Mouse (Mus musculus) heart, embryonic 10.5 days (tissue): ENCODE results near the gene Atp5b. TPM values are rescaled to one million over a fixed set of nuclear protein-coding genes. Genes with fewer than 3 reads are reported as not detected.

Experiments used
- DNase-seq: peaks from one replicate; pipeline ENCODE4 v3.0.0-alpha.2; 2017; ENCODE audit warnings: low spot score
- H3K27ac ChIP-seq: fragments of 300-500 bp; sonication (generic); 2 replicates; pipeline ENCODE4 v1.5.1; 2016; ENCODE audit warnings: mild to moderate bottlenecking
- H3K27me3 ChIP-seq: fragments of 300-500 bp; sonication (generic); 2 replicates; pipeline ENCODE4 v1.6.1; 2016; ENCODE audit warnings: mild to moderate bottlenecking; ENCODE audit not compliant: poor library complexity, insufficient read depth, severe bottlenecking
- H3K36me3 ChIP-seq: fragments of 300-500 bp; sonication (generic); 2 replicates; pipeline ENCODE4 v1.6.1; 2016; ENCODE audit warnings: mild to moderate bottlenecking, moderate library complexity
- H3K4me1 ChIP-seq: fragments of 300-500 bp; sonication (generic); 2 replicates; pipeline ENCODE4 v1.6.1; 2016; ENCODE audit warnings: mild to moderate bottlenecking
- H3K4me3 ChIP-seq: fragments of 300-500 bp; sonication (generic); 2 replicates; pipeline ENCODE4 v1.5.1; 2016; ENCODE audit warnings: mild to moderate bottlenecking, moderate library complexity
- H3K9me3 ChIP-seq: fragments of 300-500 bp; sonication (generic); 2 replicates; pipeline ENCODE4 v1.6.1; 2016; ENCODE audit warnings: mild to moderate bottlenecking, moderate library complexity
- whole genome bisulfite sequencing: fragments of 180-500 bp; shearing (Covaris S2); methylation state at CpG from one replicate; pipeline ENCODE4 v1.1.7; 2016; 5-methylcytosine and 5-hydroxymethylcytosine counted together
- polyA plus RNA-seq: library from polyadenylated mRNA; unstranded; fragments of >200 nt; fragmentation: Nextera tagmentation; extraction: Ambion mirVana; gene quantifications from 2 replicates; pipeline ENCODE4 v1.2.1, GENCODE M21; 2016

The Atp5b gene
- 3,536 and 4,735 TPM in 2 replicates for polyA plus RNA-seq

GRCm38 (mm10) chr10:128082880-128083421 is at the start of gene Atp5b:
Gene Atp5b, plus strand, starts transcription at chr10:128083273.
- DNase-seq = peak; percentile 98
- Histone ChIP-seq H3K27me3 (no peaks in the 10 kb centered on the region), H3K36me3 (peaks cover 45% of the 10 kb centered on the region), H3K27ac (peak within 1 kb of the TSS; percentile 100), H3K4me3 (peak within 1 kb of the TSS; percentile 98), H3K9me3 (no peaks in the 10 kb centered on the region), H3K4me1 (peaks cover 14% of the 10 kb centered on the region; the same call in 1 of the 2 replicates)
- WGBS = under 1% methylated on average over 34 of the region's 34 CpGs

- Histone ChIP-seq H3K36me3 (peaks cover 44% of the 10 kb centered on the region), H3K4me3 (peak overlapping the region; percentile 92), H3K4me1 (peaks cover 49% of the 10 kb centered on the region), H3K27ac (peak overlapping the region; percentile 98), H3K27me3 (0 out of 2 replicates have a peak, but pooled peaks cover 5% of the 10 kb centered on the region), H3K9me3 (no peaks in the 10 kb centered on the region)
- 2% methylated on average over 10 of the region's 10 CpGs for WGBS
- DNase-seq = peak; percentile 84
Measured at GRCm38 (mm10) chr10:128036746-128037425, 46.2 kb upstream of the Atp5b start.

- peaks cover 59% of the 10 kb centered on the region for H3K4me1 ChIP-seq
- DNase-seq = no peak
Measured at GRCm38 (mm10) chr10:128037921-128038320, 45.2 kb upstream of the Atp5b start.

GRCm38 (mm10) chr10:128039167-128039566 is 43.9 kb upstream of the Atp5b start:
- no peaks in the 10 kb centered on the region for H3K9me3 ChIP-seq
- H3K27me3 ChIP-seq = no peaks in the 10 kb centered on the region
- peaks cover 67% of the 10 kb centered on the region for H3K36me3 ChIP-seq
- DNase-seq = no peak
- H3K27ac ChIP-seq = no peak overlapping the region
- 46% methylated on average over 5 of the region's 5 CpGs for WGBS
- H3K4me1 ChIP-seq = peaks cover 71% of the 10 kb centered on the region
- H3K4me3 ChIP-seq = peak overlapping the region; percentile 9; the same call in 1 of the 2 replicates

More at GRCm38 (mm10) chr10:128037921-128038320, 45.2 kb upstream of the Atp5b start:
- Histone ChIP-seq H3K4me3 (peak overlapping the region; percentile 92), H3K36me3 (peaks cover 55% of the 10 kb centered on the region), H3K27ac (0 out of 2 replicates have a peak overlapping the region, but pooled peaks have one; percentile 10), H3K9me3 (no peaks in the 10 kb centered on the region), H3K27me3 (0 out of 2 replicates have a peak, but pooled peaks cover under 1% of the 10 kb centered on the region)
- WGBS = 84% methylated on average over 3 of the region's 3 CpGs

GRCm38 (mm10) chr10:128039858-128040257 is 43.2 kb upstream of the Atp5b start:
- Histone ChIP-seq H3K9me3 (no peaks in the 10 kb centered on the region), H3K4me1 (peaks cover 76% of the 10 kb centered on the region), H3K36me3 (peaks cover 74% of the 10 kb centered on the region), H3K27ac (no peak overlapping the region), H3K27me3 (no peaks in the 10 kb centered on the region), H3K4me3 (no peak overlapping the region)
- DNase-seq = no peak
- 81% methylated on average over 3 of the region's 3 CpGs for WGBS

GRCm38 (mm10) chr10:128040293-128040692 is 42.8 kb upstream of the Atp5b start:
- no peak for DNase-seq
- H3K4me1 ChIP-seq = peaks cover 78% of the 10 kb centered on the region
- no peak overlapping the region for H3K4me3 ChIP-seq
- no peaks in the 10 kb centered on the region for H3K27me3 ChIP-seq
- H3K9me3 ChIP-seq = no peaks in the 10 kb centered on the region
- no peak overlapping the region for H3K27ac ChIP-seq
- H3K36me3 ChIP-seq = peaks cover 79% of the 10 kb centered on the region
- WGBS = 82% methylated on average over 5 of the region's 5 CpGs

GRCm38 (mm10) chr10:128041636-128042035 is 41.4 kb upstream of the Atp5b start:
- Histone ChIP-seq H3K27me3 (no peaks in the 10 kb centered on the region), H3K4me3 (no peak overlapping the region), H3K27ac (no peak overlapping the region), H3K9me3 (no peaks in the 10 kb centered on the region), H3K4me1 (peaks cover 78% of the 10 kb centered on the region), H3K36me3 (peaks cover 92% of the 10 kb centered on the region)
- DNase-seq = no peak
- 86% methylated on average over 4 of the region's 4 CpGs for whole genome bisulfite sequencing

- no peak overlapping the region for H3K4me3 ChIP-seq
- peaks cover 73% of the 10 kb centered on the region for H3K4me1 ChIP-seq
- no peaks in the 10 kb centered on the region for H3K27me3 ChIP-seq
- DNase-seq = no peak
- 92% methylated on average over 3 of the region's 3 CpGs for WGBS
- no peaks in the 10 kb centered on the region for H3K9me3 ChIP-seq
- H3K27ac ChIP-seq = peak overlapping the region; percentile 59; the same call in 1 of the 2 replicates
- H3K36me3 ChIP-seq = peaks cover 95% of the 10 kb centered on the region
Measured at GRCm38 (mm10) chr10:128042466-128042865, 40.6 kb upstream of the Atp5b start.

GRCm38 (mm10) chr10:128043041-128043835 is 39.8 kb upstream of the Atp5b start:
- H3K27me3 ChIP-seq = no peaks in the 10 kb centered on the region
- peaks cover 98% of the 10 kb centered on the region for H3K36me3 ChIP-seq
- peak overlapping the region; percentile 25; the same call in 1 of the 2 replicates for H3K4me3 ChIP-seq
- H3K4me1 ChIP-seq = peaks cover 66% of the 10 kb centered on the region
- H3K27ac ChIP-seq = peak overlapping the region; percentile 59; the same call in 1 of the 2 replicates
- 63% methylated on average over 3 of the region's 3 CpGs for WGBS
- DNase-seq = no peak
- no peaks in the 10 kb centered on the region for H3K9me3 ChIP-seq

- H3K9me3 ChIP-seq = no peaks in the 10 kb centered on the region
- DNase-seq = no peak
- peaks cover 19% of the 10 kb centered on the region for H3K4me1 ChIP-seq
- 97% methylated on average over 8 of the region's 8 CpGs for WGBS
- peaks cover 83% of the 10 kb centered on the region for H3K36me3 ChIP-seq
- no peaks in the 10 kb centered on the region for H3K27me3 ChIP-seq
- no peak overlapping the region for H3K4me3 ChIP-seq
- H3K27ac ChIP-seq = no peak overlapping the region
Measured at GRCm38 (mm10) chr10:128048157-128048556, 34.9 kb upstream of the Atp5b start.

- no peaks in the 10 kb centered on the region for H3K27me3 ChIP-seq
- no peak for DNase-seq
- peaks cover 68% of the 10 kb centered on the region for H3K36me3 ChIP-seq
- H3K4me3 ChIP-seq = no peak overlapping the region
- peaks cover 3% of the 10 kb centered on the region for H3K4me1 ChIP-seq
- no peak overlapping the region for H3K27ac ChIP-seq
- 97% methylated on average over 2 of the region's 2 CpGs for WGBS
- no peaks in the 10 kb centered on the region for H3K9me3 ChIP-seq
Measured at GRCm38 (mm10) chr10:128049741-128050140, 33.3 kb upstream of the Atp5b start.

GRCm38 (mm10) chr10:128050355-128050754 is 32.7 kb upstream of the Atp5b start:
- no peak for DNase-seq
- no peaks in the 10 kb centered on the region for H3K27me3 ChIP-seq
- no peaks in the 10 kb centered on the region for H3K9me3 ChIP-seq
- 80% methylated on average over 2 of the region's 2 CpGs for WGBS
- H3K27ac ChIP-seq = no peak overlapping the region
- H3K4me3 ChIP-seq = no peak overlapping the region
- peaks cover 61% of the 10 kb centered on the region for H3K36me3 ChIP-seq
- no peaks in the 10 kb centered on the region for H3K4me1 ChIP-seq

- Histone ChIP-seq H3K27ac (no peak overlapping the region), H3K9me3 (no peaks in the 10 kb centered on the region), H3K27me3 (no peaks in the 10 kb centered on the region), H3K4me1 (no peaks in the 10 kb centered on the region), H3K36me3 (peaks cover 49% of the 10 kb centered on the region), H3K4me3 (no peak overlapping the region)
- WGBS = 94% methylated on average over 5 of the region's 5 CpGs
- no peak for DNase-seq
Measured at GRCm38 (mm10) chr10:128051589-128051988, 31.5 kb upstream of the Atp5b start.
